Mouse (Mus musculus) left cerebral cortex, adult 9 months (tissue): ENCODE results near the gene Rxfp4.
A peak's percentile ranks its signal among the peaks of the same experiment; 100 is the strongest.
"Not testable (repeated sequence)": the region's sequence is repeated elsewhere in the genome, so short reads cannot be mapped to it uniquely, and the experiment has no call there.

Source experiments
- DNase-seq, 2 experiments: peaks; one replicate each; pipeline ENCODE4 v3.0.0; 2022; ENCODE audit warnings: low spot score in 2 of 2

Rxfp4 gene

DNA sequence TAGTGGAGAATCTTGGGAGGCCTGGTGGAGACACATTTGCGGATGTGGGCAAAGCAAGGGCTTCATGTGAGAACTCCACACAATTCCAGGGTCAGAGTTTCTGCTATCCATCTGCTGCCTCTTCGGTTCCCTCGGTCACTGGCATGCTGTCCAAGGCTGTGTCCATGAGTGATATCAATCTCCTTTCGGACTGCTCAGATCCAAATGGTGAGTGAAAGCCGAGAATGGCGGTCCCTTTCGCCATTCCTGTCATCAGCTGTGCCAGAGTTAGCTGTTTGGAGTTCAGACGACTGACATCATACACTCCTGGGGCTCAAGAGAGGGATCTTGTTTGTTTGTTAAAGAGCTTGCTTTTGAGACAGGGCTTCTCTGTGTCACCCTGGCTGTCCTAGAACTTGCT lies 38.5 kb downstream of the Rxfp4 start:
- DNase-seq, result no peak

DNA sequence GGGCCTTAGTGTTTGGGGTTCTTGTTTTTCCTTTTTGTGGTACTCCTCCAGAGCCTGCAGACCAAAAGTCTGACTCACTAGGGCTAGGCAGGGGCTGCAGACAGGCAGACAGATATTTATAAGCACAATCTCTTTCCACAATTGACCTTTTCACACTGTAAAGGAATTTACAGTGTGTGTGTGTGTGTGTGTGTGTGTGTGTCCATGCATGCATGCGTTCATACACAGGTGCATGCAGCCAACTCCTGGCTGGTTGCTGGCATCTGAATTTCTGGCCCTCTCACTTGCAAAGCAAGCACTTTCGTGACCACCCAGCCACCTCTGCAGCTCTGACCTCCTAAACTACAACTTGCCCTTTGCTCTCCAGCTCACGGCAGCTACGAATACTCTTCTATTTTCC lies 43.9 kb downstream of the Rxfp4 start:
- no peak for DNase-seq

DNA sequence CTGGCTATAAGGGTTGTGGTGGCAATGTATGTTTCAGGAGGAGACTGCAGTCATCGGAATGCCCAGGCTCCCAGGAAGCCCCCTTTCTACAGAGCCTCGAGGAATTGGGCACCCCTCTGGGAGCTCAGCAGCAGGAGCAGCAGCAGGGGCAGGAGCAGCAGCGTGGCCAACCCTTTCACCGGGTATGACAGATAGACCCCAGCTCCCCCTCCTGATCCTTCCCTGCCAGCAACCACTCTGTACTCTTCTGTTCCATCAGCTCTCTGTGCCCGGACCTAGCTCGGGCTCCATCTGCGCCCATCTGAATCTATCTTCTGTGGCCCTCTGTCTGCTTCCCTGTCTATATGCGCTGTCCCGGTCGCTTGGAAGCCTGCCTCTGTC lies 45.2 kb downstream of the Rxfp4 start:
- no peak for DNase-seq

DNA sequence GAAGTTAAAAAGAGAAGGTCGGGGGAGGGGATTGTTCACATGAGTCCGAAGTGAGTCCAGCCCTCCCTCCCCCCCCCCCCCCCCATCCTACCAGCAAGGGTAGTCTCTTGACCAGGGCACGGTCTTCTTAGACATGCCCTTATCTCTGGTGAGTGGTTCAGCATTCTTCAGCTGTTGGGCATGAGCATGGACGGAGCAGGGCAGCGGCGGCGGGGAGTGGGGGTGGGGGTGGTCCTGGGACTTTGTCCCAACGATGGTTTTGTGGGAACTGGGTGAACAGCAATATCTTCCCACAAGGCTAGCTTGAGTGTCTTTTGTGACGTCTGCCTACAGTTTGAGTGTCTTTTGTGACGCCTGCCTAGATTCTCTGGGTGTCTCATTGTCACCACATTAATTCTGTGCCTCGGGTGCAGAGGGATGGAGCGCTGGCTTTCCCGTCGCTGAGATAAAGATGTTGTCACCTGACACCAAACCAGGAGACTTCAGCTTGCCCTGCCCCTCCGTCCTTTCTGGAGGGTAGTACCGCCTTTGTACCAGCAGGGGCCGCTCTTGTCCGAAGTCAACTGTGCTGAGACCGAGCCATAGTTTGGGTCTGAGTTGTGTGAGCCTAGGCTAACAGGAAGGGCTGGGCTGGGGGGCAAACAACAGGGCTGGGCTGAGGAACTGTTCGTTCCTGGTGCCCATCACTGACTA lies 45.7 kb downstream of the Rxfp4 start:
- peak in 1 of 2 experiments; percentile 95 for DNase-seq

DNA sequence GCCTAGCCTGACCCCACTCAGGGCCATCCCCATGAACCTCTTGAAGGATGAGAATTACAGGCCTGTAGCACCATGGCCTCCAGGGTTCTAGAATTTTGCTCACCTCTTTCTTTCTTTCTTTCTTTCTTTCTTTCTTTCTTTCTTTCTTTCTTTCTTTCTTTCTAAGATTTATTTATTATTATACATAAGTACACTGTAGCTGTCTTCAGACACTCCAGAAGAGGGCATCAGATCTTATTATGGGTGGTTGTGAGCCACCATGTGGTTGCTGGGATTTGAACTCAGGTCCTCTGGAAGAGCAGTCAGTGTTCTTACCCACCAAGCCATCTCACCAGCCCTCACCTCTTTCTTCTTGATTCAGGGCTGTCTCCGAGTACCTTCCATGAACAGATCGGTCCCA lies 47.3 kb downstream of the Rxfp4 start, which contains the start of gene Arhgef2:
Gene Arhgef2 (plus strand): TSS at position 301 of the 400 bp plus-strand sequence.
- not testable (repeated sequence) for DNase-seq

DNA sequence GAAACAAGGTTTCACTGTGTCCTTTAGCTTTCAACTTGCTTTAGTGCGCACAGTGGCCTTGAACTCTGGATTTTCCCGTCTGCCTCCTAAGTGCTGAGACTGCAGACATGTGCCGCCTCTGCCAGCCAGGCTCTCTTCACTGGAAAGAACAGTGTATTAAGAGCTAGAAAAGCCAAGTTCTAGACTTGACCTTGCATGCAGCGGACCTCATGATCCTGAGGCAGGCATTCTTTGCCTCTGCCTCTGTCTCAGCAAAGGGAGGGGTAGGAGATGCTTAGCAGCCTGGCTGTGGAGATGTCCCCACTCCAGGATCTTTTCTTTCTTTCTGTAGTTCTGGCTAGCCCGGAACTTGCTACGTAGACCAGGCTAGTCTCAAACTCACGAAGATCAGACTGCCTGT lies 48.1 kb downstream of the Rxfp4 start:
- no peak for DNase-seq

DNA sequence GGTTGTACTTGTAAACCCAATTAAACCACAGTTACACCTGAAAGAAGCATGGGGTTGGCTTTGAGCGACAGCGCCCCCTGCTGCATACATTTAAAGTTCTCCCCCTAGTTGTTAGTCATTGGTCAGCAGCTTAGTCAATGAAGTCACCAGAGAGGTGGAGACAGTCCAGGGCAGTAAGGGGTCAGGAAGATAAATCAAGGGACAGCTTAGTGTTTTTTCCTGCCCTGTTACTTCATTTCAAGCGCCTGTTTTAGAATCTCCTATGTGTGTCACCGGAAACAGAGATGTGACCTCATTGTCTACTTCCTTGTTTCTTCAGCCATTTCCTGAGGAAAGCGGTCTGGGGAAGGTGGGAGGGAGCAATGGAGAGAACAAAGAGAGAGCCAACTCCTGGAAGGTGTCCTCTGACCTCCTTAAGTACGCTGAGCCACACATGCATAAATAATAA lies 49.2 kb downstream of the Rxfp4 start:
- DNase-seq, result peak in 1 of 2 experiments; percentile 60

DNA sequence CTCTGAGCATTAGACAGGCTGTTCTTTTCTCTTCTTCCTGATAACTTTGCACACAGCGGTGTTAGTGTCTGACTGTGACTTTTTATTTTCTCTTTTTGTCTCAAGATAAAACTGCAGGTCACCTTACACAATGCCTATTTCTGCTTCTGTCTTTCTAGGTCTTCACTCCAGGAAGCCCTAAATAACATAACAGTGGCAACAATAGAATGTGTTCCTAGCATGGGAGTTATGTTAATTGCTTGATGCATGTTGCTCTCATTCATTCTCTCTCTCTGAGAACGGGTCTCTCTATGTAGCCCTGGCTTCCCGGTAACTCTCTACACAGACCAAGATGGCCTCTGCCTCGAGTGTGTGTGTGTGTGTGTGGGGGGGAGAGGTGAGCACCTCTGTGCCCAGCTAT lies 50.5 kb downstream of the Rxfp4 start:
- DNase-seq, result no peak
